Mouse (Mus musculus): ENCODE measurements at regions not wholly inside any gene's neighbourhood (a gene's known extent, or its start where the extent isn't known, plus 50 kb on each side); places are given as distances from the start of the nearest gene placed in this dataset.

DNA sequence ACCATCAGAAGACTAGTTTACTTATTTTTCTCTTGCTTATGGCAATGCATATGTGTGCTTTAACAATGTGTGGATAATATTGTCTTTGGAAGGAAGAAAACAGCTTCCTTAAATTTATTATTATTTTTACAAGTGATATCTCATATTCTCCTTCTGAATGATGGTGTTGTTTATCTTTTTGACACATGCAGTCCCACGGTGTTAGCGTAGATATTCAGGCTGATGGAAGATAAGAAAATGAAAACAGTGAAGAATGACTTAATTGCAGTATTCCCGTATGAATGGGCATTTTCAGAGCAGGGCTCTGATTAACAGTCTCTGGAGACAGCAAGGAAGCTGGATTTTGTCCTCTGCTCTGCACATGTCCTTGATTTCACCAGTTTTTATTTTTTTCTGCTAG is 303.5 kb upstream of the Pdcd1 start:
- Histone ChIP-seq H3K36me3 (ENCODE audit: control insufficient read depth, insufficient read depth, low read length, poor library complexity, severe bottlenecking) (no peaks in the 10 kb centered on the region), H3K27me3 (ENCODE audit: control insufficient read depth, insufficient read depth, low read length, poor library complexity, severe bottlenecking) (no peaks in the 10 kb centered on the region)
- DNase-seq (ENCODE audit: low read depth, low spot score), result no peak

DNA sequence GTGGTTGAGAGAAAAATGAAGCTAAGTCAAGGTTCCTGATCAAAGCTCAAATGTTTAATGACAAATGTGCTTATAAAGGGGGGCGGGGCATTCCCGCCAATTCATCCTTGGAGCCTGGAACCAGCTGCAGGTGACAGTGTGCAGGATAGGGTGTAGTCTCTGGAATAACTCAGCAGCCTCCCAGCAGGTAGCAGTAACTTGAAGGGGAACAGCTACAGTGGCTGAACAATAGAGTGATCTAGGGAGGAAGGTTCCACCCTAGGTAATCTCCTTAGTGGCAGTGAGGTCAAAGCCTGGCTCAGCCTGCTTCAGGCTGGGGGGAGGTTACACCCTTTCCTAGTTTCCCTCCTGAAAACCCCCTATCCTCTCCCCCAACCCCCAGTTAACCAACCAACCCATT is 290.2 kb upstream of the Pdcd1 start:
- no peaks in the 10 kb centered on the region for H3K27me3 ChIP-seq (ENCODE audit: control insufficient read depth, insufficient read depth, low read length, poor library complexity, severe bottlenecking)
- H3K36me3 ChIP-seq (ENCODE audit: control insufficient read depth, insufficient read depth, low read length, poor library complexity, severe bottlenecking), result no peaks in the 10 kb centered on the region
- DNase-seq (ENCODE audit: low read depth, low spot score), result no peak

DNA sequence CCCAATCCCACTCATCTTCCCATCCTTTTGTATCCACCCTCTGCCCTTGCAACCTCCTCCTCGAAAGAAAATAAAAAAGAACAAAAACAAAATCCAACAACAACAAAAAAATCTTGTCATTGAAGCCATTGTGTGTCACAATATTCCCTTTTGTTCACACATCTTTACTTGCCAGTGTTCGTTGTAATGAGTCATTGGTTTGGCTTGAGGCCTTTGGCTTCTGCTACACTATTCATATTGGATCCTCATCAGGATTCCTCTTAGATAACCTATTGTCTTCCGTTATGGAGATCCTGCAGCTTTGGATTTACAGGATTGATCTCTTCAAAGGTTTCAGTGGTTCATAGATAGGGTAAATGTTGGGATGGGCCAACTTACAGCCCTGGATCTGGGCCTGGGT is 288.9 kb upstream of the Pdcd1 start:
- H3K36me3 ChIP-seq (ENCODE audit: control insufficient read depth, insufficient read depth, low read length, poor library complexity, severe bottlenecking), result no peaks in the 10 kb centered on the region
- DNase-seq (ENCODE audit: low read depth, low spot score), result no peak

DNA sequence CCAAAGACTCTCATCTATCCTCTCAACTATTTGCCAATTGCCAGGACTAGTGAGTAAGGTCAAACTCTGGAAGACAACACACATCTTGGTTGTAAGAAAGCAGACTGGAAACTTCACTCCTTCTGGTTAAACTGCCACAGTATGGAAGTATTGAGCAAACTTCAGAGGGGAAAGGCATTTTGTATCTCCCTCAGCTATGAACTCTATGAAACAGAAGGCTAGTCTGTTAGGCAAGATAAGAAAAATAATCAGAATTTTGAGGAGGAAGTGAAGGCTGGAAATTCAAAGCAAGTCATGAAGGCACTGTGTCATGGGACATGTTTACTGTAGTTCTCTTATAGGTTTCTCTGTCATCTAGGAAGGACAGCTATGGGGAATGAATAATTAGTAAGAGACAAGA is 265.7 kb upstream of the Pdcd1 start:
- Histone ChIP-seq H3K36me3 (ENCODE audit: control insufficient read depth, insufficient read depth, low read length, poor library complexity, severe bottlenecking) (no peaks in the 10 kb centered on the region), H3K27me3 (ENCODE audit: control insufficient read depth, insufficient read depth, low read length, poor library complexity, severe bottlenecking) (no peaks in the 10 kb centered on the region)
- DNase-seq (ENCODE audit: low read depth, low spot score), result no peak

More for the DNA sequence above, 288.9 kb upstream of the Pdcd1 start:
- no peaks in the 10 kb centered on the region for H3K27me3 ChIP-seq (ENCODE audit: control insufficient read depth, insufficient read depth, low read length, poor library complexity, severe bottlenecking)

DNA sequence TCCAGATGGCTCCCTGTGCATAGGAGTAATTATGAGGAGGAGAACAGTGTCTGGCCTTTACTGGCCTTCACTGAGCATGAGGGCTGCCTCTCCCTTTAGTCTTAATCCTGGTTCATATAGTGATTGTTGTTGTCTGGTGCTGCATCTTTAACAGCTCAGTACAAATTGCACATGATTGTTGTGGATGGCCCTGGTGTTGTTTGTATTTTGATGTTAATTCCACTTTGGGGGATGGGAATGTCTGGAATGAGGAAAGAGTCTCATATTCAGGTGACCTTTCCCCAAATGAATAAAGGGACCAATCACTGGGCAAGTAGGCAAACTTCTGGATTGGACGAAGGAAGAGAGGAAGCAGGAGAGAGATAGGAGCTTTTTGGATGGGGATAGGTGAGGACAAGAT is 246.0 kb upstream of the Pdcd1 start:
- Histone ChIP-seq H3K36me3 (ENCODE audit: control insufficient read depth, insufficient read depth, low read length, poor library complexity, severe bottlenecking) (no peaks in the 10 kb centered on the region), H3K27me3 (ENCODE audit: control insufficient read depth, insufficient read depth, low read length, poor library complexity, severe bottlenecking) (no peaks in the 10 kb centered on the region)
- DNase-seq (ENCODE audit: low read depth, low spot score), result no peak

DNA sequence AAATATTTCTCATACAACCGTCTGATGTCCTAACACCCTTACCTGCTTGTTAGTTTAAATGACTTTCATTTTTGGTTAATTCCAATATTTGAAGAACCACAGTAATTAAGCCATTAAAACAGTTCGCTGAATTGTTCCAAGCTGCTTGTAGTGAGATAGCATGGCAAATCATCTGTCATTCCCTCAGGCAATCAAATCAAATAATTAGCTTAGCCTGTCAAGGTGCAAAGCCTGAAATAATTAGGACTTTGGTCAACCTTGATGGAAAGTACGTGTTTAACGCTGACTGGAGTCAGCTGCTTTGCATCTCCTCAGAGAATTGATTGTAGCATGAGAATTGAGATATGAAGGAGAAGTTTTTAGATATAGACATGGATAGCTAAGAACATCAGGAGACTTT is 220.2 kb upstream of the Pdcd1 start:
- H3K27me3 ChIP-seq (ENCODE audit: control insufficient read depth, insufficient read depth, low read length, poor library complexity, severe bottlenecking), result no peaks in the 10 kb centered on the region
- no peak for DNase-seq (ENCODE audit: low read depth, low spot score)
- H3K36me3 ChIP-seq (ENCODE audit: control insufficient read depth, insufficient read depth, low read length, poor library complexity, severe bottlenecking), result no peaks in the 10 kb centered on the region

DNA sequence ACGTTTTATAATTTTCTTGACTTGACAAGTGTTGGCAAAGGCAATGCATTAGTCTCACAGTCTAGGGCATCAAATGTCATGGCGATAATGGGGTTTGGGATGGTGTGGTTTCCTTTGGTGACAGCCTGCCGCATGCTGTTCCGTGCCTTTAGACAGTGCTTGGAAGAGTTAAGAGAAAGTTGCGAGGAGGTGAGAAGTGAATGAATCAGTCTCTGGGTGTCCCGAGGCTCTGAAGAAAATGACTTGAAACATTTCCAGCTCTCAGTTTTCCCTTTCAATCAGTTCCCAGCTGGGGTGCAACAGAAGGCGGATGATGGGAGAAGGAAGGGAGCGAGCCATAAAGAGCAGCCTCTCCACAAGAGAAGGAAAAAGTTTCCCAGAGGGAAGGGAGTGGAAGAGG is 211.0 kb upstream of the Pdcd1 start:
- DNase-seq (ENCODE audit: low read depth, low spot score), result no peak

DNA sequence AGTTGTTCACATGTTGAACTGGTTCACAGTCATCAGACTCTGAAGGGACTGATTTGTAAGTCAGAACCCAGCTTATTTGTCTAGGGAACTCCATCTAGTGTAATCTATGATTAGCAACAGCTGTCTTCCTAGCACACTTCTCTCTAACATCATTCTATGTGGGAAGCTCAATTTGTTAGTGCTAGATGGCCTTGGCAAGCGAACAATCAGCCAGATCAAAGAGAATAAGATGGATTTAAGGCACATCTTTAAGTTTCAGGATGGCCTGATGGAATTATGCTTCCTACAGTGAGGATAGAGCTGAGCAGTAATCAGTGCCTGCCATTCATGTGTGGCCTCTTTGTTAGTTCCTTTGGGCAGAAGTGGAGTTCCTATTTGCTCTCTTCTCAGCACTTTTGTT is 183.1 kb upstream of the Pdcd1 start:
- H3K36me3 ChIP-seq (ENCODE audit: control insufficient read depth, insufficient read depth, low read length, poor library complexity, severe bottlenecking), result no peaks in the 10 kb centered on the region
- no peak for DNase-seq (ENCODE audit: low read depth, low spot score)
- no peaks in the 10 kb centered on the region for H3K27me3 ChIP-seq (ENCODE audit: control insufficient read depth, insufficient read depth, low read length, poor library complexity, severe bottlenecking)

More for the DNA sequence above, 211.0 kb upstream of the Pdcd1 start:
- no peaks in the 10 kb centered on the region for H3K36me3 ChIP-seq (ENCODE audit: control insufficient read depth, insufficient read depth, low read length, poor library complexity, severe bottlenecking)
- no peaks in the 10 kb centered on the region for H3K27me3 ChIP-seq (ENCODE audit: control insufficient read depth, insufficient read depth, low read length, poor library complexity, severe bottlenecking)

DNA sequence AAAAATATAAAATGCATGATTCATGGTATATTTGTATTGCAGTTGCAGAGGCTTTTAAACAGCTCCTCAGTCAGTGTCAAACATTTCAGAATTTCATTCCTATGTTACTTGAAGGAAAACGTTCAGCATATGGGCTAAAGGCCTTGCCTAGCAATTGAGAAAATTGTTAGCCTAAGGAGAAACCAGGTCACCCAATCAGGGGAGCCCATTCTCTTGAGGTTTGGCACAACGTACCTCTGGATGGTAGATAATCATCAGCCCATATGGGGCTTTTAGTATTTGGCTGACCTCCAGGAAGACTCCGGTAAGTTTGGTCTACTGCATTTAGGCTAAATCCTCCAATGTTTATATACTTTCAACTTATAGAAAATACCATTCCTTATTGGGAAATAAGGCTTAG is 168.7 kb upstream of the Pdcd1 start:
- DNase-seq (ENCODE audit: low read depth, low spot score), result no peak
- no peaks in the 10 kb centered on the region for H3K27me3 ChIP-seq (ENCODE audit: control insufficient read depth, insufficient read depth, low read length, poor library complexity, severe bottlenecking)
- no peaks in the 10 kb centered on the region for H3K36me3 ChIP-seq (ENCODE audit: control insufficient read depth, insufficient read depth, low read length, poor library complexity, severe bottlenecking)

DNA sequence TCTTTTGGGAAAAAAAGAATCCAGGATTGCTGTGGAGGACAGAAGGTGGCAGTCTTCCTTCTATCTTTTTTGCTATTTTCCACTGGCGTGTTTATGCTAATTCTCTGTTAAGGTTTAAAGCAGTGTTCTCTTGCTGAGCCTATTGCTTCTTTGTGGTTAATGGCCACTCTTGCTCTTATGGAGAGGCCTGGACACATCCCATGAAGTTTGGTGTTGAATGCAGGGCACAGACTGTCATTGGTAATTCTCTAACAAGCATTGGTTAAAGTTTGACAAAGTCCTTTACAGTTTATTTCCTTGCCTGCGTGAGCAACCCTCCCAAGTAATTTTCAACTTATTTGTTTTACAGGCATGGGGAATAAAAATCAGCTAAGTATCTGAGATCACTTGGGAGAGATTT is 165.1 kb upstream of the Pdcd1 start:
- no peaks in the 10 kb centered on the region for H3K27me3 ChIP-seq (ENCODE audit: control insufficient read depth, insufficient read depth, low read length, poor library complexity, severe bottlenecking)
- H3K36me3 ChIP-seq (ENCODE audit: control insufficient read depth, insufficient read depth, low read length, poor library complexity, severe bottlenecking), result no peaks in the 10 kb centered on the region
- no peak for DNase-seq (ENCODE audit: low read depth, low spot score)

DNA sequence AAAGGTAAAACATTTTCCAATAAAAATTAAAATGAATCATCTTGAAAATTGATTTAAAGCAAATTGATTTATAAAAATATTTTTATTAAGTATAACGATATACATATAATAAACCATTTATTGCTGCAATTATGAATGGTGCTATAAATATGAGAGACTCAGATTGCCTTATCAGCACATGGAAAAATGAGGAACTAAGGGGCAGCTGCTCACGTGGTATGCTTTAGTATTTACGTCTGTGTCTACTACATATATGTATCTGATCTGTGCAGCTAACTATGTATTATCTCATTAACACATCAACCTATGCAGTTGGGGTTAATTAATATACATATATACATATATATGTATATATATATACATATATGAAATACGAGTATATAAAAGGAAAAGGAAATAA is 156.6 kb upstream of the Pdcd1 start:
- no peaks in the 10 kb centered on the region for H3K36me3 ChIP-seq (ENCODE audit: control insufficient read depth, insufficient read depth, low read length, poor library complexity, severe bottlenecking)
- DNase-seq (ENCODE audit: low read depth, low spot score), result no peak
- no peaks in the 10 kb centered on the region for H3K27me3 ChIP-seq (ENCODE audit: control insufficient read depth, insufficient read depth, low read length, poor library complexity, severe bottlenecking)

DNA sequence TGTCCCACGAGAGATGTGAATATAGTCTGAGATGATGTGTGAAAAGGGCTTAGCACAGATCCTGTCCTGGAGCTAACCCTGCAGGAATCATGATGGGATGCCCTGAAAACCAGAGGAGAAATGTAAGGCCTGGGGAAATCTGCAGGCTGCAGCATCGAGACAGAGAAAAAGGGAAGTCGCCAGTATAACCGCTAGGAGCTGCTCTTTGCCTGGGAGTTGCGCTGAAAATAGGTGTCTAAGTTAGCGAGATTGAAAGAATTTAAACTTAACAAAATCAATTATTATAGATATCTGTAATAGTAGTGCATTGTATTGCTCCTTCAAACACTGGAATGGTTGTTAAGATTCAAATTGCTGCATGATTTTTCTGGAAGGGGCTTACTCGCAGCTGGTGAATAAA is 155.5 kb upstream of the Pdcd1 start:
- Histone ChIP-seq H3K27me3 (ENCODE audit: control insufficient read depth, insufficient read depth, low read length, poor library complexity, severe bottlenecking) (no peaks in the 10 kb centered on the region), H3K36me3 (ENCODE audit: control insufficient read depth, insufficient read depth, low read length, poor library complexity, severe bottlenecking) (no peaks in the 10 kb centered on the region)
- no peak for DNase-seq (ENCODE audit: low read depth, low spot score)

DNA sequence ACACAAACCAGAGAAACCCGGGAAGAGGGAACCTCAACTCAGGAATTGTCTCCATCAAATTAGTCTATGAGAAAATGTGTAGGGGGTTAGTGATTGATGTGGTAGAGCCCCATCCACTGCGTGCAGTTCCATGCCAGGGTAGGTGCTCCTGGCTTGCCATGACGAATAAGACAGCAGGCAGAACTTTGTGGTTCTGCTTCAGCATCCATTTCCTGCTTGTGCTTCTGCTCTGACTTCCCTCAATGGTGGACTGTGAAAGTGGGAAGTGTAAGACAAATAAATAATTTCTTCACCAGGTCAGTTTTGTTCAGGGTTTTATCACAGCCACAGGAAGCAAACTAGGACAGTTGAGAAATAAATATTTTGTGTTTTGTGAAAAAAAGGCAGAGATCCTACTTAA is 150.9 kb upstream of the Pdcd1 start:
- DNase-seq (ENCODE audit: low read depth, low spot score), result no peak
- Histone ChIP-seq H3K36me3 (ENCODE audit: control insufficient read depth, insufficient read depth, low read length, poor library complexity, severe bottlenecking) (no peaks in the 10 kb centered on the region), H3K27me3 (ENCODE audit: control insufficient read depth, insufficient read depth, low read length, poor library complexity, severe bottlenecking) (no peaks in the 10 kb centered on the region)

DNA sequence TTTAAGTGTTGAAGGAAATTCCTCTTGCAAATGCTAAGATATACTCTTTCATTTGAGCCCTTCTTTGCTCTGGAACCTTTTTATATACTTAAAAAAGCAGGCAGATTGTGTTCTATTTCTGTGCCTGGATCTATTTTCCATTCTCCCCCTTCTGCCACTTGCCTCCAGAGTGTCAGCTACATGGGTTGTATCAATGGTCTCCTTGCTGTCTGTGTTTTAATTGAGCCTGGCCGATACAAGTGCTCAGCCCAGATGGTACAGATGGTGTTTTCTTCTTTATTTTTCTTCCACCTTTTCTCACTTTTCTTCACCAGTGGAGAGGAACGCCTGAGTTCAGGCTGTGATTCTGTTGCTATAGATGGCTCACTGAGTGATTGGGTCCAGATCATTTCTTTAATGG is 131.5 kb upstream of the Pdcd1 start:
- DNase-seq (ENCODE audit: low read depth, low spot score), result no peak

DNA sequence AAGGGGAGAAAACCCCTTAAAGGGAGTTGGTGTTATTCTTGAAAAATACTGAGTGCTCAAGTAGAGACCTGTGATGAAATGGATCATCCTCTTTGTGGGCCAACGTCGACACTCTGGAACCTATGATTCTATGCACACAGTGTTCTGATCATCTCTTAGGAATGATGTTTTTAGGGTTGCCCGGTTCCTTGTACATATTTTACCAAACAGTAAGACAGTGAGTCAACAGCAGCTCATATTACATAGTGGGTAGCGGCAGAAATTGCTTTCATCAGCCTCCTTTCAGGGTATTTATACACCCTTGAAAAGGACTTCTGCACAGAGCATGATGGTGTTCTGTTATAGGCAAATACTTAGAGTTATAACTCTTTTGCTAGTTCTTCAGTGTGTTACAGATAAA is 97.6 kb upstream of the Pdcd1 start:
- no peaks in the 10 kb centered on the region for H3K36me3 ChIP-seq (ENCODE audit: control insufficient read depth, insufficient read depth, low read length, poor library complexity, severe bottlenecking)
- H3K27me3 ChIP-seq (ENCODE audit: control insufficient read depth, insufficient read depth, low read length, poor library complexity, severe bottlenecking), result no peaks in the 10 kb centered on the region
- no peak for DNase-seq (ENCODE audit: low read depth, low spot score)

More for the DNA sequence above, 131.5 kb upstream of the Pdcd1 start:
- H3K27me3 ChIP-seq (ENCODE audit: control insufficient read depth, insufficient read depth, low read length, poor library complexity, severe bottlenecking), result no peaks in the 10 kb centered on the region
- H3K36me3 ChIP-seq (ENCODE audit: control insufficient read depth, insufficient read depth, low read length, poor library complexity, severe bottlenecking), result no peaks in the 10 kb centered on the region

DNA sequence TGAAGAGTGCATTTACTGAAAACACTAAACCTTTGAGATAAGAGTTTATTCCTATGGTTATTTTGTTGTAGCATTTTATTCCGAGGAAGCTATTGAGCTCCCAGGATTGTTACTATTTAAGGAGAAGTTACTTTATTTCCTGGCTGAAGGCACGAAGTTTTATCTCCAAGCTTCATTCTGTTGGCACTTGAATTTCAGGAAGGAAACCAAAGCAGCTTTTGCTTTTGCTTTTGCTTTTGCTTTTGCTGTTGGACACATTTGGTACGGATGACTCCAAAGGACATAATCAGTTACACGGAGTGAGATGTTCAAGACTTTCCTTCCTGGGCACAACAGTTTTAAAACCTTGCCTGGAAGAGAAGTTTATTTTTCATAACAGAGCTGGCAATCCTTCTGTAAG is 94.7 kb upstream of the Pdcd1 start:
- Histone ChIP-seq H3K27me3 (ENCODE audit: control insufficient read depth, insufficient read depth, low read length, poor library complexity, severe bottlenecking) (no peaks in the 10 kb centered on the region), H3K36me3 (ENCODE audit: control insufficient read depth, insufficient read depth, low read length, poor library complexity, severe bottlenecking) (no peaks in the 10 kb centered on the region)
- DNase-seq (ENCODE audit: low read depth, low spot score), result peak; percentile 4
